Mouse (Mus musculus) liver, embryonic 16.5 days (tissue): Measurements from ENCODE around the gene Elavl2. TPM values are rescaled to one million over a fixed set of nuclear protein-coding genes. Genes with fewer than 3 reads are reported as not detected.

Experiments used
- ATAC-seq: fragments of 200-750 bp; cut with Nextera tagmentation; 2 replicates; pipeline ENCODE4 v1.8.0; 2017; ENCODE audit warnings: low read depth, mild to moderate bottlenecking, moderate number of reproducible peaks, moderate library complexity
- H3K27ac ChIP-seq: fragments of 300-500 bp; sonication (generic); 2 replicates; pipeline ENCODE4 v1.5.1; 2014; ENCODE audit warnings: mild to moderate bottlenecking, low read length
- H3K27me3 ChIP-seq: fragments of 300-500 bp; sonication (generic); 2 replicates; pipeline ENCODE4 v1.6.1; 2014; ENCODE audit warnings: low read depth, low read length, mixed read lengths; ENCODE audit not compliant: control insufficient read depth, insufficient read depth
- H3K36me3 ChIP-seq: fragments of 300-500 bp; sonication (generic); 2 replicates; pipeline ENCODE4 v1.6.1; 2014; ENCODE audit warnings: mild to moderate bottlenecking; ENCODE audit not compliant: control insufficient read depth, insufficient read depth
- H3K4me1 ChIP-seq: fragments of 300-500 bp; sonication (generic); 2 replicates; pipeline ENCODE4 v1.6.1; 2014; ENCODE audit warnings: low read depth, low read length, mixed read lengths; ENCODE audit not compliant: control insufficient read depth
- H3K4me2 ChIP-seq: fragments of 300-500 bp; sonication (generic); 2 replicates; pipeline ENCODE4 v1.6.1; 2014; ENCODE audit warnings: low read depth, low read length, mixed read lengths
- H3K4me3 ChIP-seq: fragments of 300-500 bp; sonication (generic); 2 replicates; pipeline ENCODE4 v1.5.1; 2014; ENCODE audit warnings: low read depth, mild to moderate bottlenecking, low read length
- H3K9ac ChIP-seq: fragments of 300-500 bp; sonication (generic); 2 replicates; pipeline ENCODE4 v1.6.1; 2014; ENCODE audit warnings: low read depth, low read length
- H3K9me3 ChIP-seq: fragments of 300-500 bp; sonication (generic); replicated peaks from 2 replicates; pipeline ENCODE4 v1.6.1; 2016; ENCODE audit warnings: low read length; ENCODE audit not compliant: control insufficient read depth
- WGBS: fragments of 180-500 bp; shearing (Covaris S2); extraction: QIAGEN DNeasy Blood & Tissue Kit; methylation state at CpG from one replicate; pipeline ENCODE4 v1.1.7; 2014; ENCODE audit not compliant: insufficient replicate concordance; 5-methylcytosine and 5-hydroxymethylcytosine counted together
- polyA plus RNA-seq: library from polyadenylated mRNA; unstranded; fragments of >200 nt; fragmentation: Nextera tagmentation; extraction: Ambion mirVana; gene quantifications from 2 replicates; pipeline ENCODE4 v1.2.1, GENCODE M21; 2015

Gene Elavl2
- polyA plus RNA-seq, 1 experiment from 2014 or later, result 0.07 TPM

DNA sequence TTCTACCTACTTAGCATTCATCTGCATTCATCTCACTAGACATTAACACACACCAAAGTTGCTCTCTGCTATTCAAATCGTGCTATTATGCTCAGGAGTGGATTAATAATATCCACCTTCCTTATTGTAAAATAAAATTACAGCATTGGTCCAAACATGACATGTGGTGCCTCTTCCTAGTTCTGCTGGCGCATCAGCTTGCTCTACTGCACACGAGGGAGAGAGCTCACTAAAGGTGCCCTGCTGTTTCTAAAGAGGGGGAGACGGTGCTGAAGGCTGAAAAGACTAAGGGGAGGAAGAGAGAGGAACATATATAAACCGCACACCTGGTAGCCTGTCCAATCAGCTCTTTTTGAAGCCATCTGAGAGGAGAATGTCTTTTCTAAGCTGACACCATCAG is 38.1 kb downstream of the Elavl2 start:
- H3K27me3 ChIP-seq, result no peaks in the 10 kb centered on the region
- ATAC-seq, result no peak

GRCm38 (mm10) chr4:91353138-91353537 is 47.4 kb downstream of the Elavl2 start:
- H3K4me2 ChIP-seq, result no peak overlapping the region
- ATAC-seq, result no peak

More for the DNA sequence above, 38.1 kb downstream of the Elavl2 start:
- Histone ChIP-seq H3K4me1 (no peaks in the 10 kb centered on the region), H3K4me3 (no peak overlapping the region), H3K36me3 (no peaks in the 10 kb centered on the region), H3K4me2 (no peak overlapping the region), H3K27ac (no peak overlapping the region), H3K9me3 (no peaks in the 10 kb centered on the region), H3K9ac (no peak overlapping the region)
- WGBS, result 44% methylated on average over 5 of the region's 5 CpGs

DNA sequence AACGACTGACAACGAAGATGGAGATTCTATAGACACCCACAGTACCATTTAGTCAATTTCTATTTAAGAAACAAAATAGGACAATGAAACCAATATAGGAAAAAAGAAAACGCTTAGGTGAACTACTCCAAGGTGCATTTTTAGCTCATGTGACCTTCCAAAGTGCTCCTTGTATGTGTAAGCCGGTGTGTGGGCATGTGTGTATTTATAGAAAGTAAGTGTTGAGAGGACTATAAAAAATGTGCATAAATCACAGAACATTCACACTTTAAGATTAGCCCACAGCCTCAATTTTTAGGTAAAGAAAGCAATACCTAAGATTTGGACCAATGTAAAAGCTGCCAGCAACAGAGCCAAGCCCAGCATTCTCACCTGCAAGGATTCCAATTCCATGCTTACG is 51.0 kb downstream of the Elavl2 start:
- no peak overlapping the region for H3K4me3 ChIP-seq
- no peaks in the 10 kb centered on the region for H3K4me1 ChIP-seq
- no peak for ATAC-seq
- H3K36me3 ChIP-seq, result no peaks in the 10 kb centered on the region
- H3K27ac ChIP-seq, result no peak overlapping the region
- H3K27me3 ChIP-seq, result no peaks in the 10 kb centered on the region
- 60% methylated on average over 5 of the region's 5 CpGs for WGBS
- no peaks in the 10 kb centered on the region for H3K9me3 ChIP-seq
- H3K9ac ChIP-seq, result no peak overlapping the region
- H3K4me2 ChIP-seq, result no peak overlapping the region

More at GRCm38 (mm10) chr4:91353138-91353537, 47.4 kb downstream of the Elavl2 start:
- Histone ChIP-seq H3K36me3 (no peaks in the 10 kb centered on the region), H3K4me1 (no peaks in the 10 kb centered on the region), H3K9me3 (no peaks in the 10 kb centered on the region), H3K27ac (no peak overlapping the region), H3K27me3 (no peaks in the 10 kb centered on the region), H3K9ac (no peak overlapping the region), H3K4me3 (no peak overlapping the region)
- 65% methylated on average over 9 of the region's 9 CpGs for WGBS

GRCm38 (mm10) chr4:91334177-91334576 is 66.4 kb downstream of the Elavl2 start:
- H3K4me1 ChIP-seq, result no peaks in the 10 kb centered on the region
- ATAC-seq, result no peak
- H3K27me3 ChIP-seq, result no peaks in the 10 kb centered on the region
- 74% methylated on average over 4 of the region's 4 CpGs for WGBS
- no peak overlapping the region for H3K9ac ChIP-seq
- H3K4me2 ChIP-seq, result no peak overlapping the region
- no peaks in the 10 kb centered on the region for H3K9me3 ChIP-seq
- H3K27ac ChIP-seq, result no peak overlapping the region
- H3K36me3 ChIP-seq, result no peaks in the 10 kb centered on the region
- H3K4me3 ChIP-seq, result no peak overlapping the region

- H3K9me3 ChIP-seq, result no peaks in the 10 kb centered on the region
- H3K36me3 ChIP-seq, result no peaks in the 10 kb centered on the region
- H3K4me2 ChIP-seq, result no peak overlapping the region
- H3K4me3 ChIP-seq, result no peak overlapping the region
- ATAC-seq, result no peak
- no peak overlapping the region for H3K27ac ChIP-seq
- H3K9ac ChIP-seq, result no peak overlapping the region
- WGBS, result 64% methylated on average over 1 of the region's 1 CpGs
- H3K4me1 ChIP-seq, result no peaks in the 10 kb centered on the region
- no peaks in the 10 kb centered on the region for H3K27me3 ChIP-seq
Measured at GRCm38 (mm10) chr4:91310801-91311200, 89.8 kb downstream of the Elavl2 start.

GRCm38 (mm10) chr4:91297706-91298105 is 102.9 kb downstream of the Elavl2 start:
- Histone ChIP-seq H3K36me3 (no peaks in the 10 kb centered on the region), H3K27me3 (no peaks in the 10 kb centered on the region), H3K27ac (no peak overlapping the region), H3K9ac (no peak overlapping the region), H3K9me3 (no peaks in the 10 kb centered on the region), H3K4me3 (no peak overlapping the region), H3K4me1 (no peaks in the 10 kb centered on the region), H3K4me2 (no peak overlapping the region)
- ATAC-seq, result no peak

GRCm38 (mm10) chr4:91295317-91295716 is 105.3 kb downstream of the Elavl2 start:
- Histone ChIP-seq H3K9me3 (no peaks in the 10 kb centered on the region), H3K27ac (no peak overlapping the region), H3K27me3 (no peaks in the 10 kb centered on the region), H3K9ac (no peak overlapping the region), H3K36me3 (no peaks in the 10 kb centered on the region), H3K4me3 (no peak overlapping the region), H3K4me2 (no peak overlapping the region), H3K4me1 (no peaks in the 10 kb centered on the region)
- 45% methylated on average over 4 of the region's 4 CpGs for WGBS
- no peak for ATAC-seq

DNA sequence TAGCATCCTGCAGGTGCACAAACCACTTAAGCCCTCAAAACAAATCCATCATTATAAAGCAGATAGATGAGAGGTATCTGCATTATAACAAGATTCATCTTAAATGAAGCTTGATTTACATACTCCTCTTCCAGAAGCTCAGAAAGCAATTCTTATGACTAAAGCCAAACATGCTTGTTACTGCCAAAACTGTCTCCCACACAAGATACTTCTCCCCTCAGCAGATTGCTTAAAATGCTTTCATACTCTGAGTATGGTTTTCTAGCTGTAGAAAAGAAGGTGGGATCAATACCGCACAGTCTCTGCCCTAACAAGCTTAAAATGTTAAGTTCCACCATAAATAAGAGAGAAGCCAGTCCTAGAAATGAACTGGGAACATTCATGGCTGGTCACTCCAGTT is 109.1 kb downstream of the Elavl2 start:
- ATAC-seq, result no peak
- no peaks in the 10 kb centered on the region for H3K4me1 ChIP-seq
- H3K36me3 ChIP-seq, result no peaks in the 10 kb centered on the region
- H3K9me3 ChIP-seq, result no peaks in the 10 kb centered on the region
- no peak overlapping the region for H3K4me2 ChIP-seq
- WGBS, result 56% methylated on average over 1 of the region's 1 CpGs
- H3K4me3 ChIP-seq, result no peak overlapping the region
- H3K9ac ChIP-seq, result no peak overlapping the region
- H3K27me3 ChIP-seq, result no peaks in the 10 kb centered on the region
- no peak overlapping the region for H3K27ac ChIP-seq

DNA sequence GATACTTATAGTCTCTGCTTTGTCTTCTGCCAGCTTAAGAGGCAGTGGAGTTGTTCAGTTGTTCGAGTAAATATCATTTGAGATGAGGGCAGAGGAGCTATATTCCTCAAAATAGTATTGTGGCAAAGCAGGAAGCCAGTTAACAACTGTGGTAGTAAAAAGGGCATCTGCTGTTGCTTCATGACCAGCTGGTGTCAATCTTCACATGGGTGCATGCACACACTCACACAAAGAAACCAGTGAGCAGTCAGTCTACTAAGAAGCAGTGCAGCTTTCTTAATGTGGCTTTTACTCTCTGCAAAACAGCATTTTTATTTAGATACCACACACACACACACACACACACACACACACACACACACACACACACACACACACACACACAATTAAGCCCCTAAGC is 110.2 kb downstream of the Elavl2 start:
- Histone ChIP-seq H3K36me3 (no peaks in the 10 kb centered on the region), H3K27me3 (no peaks in the 10 kb centered on the region), H3K4me2 (no peak overlapping the region), H3K27ac (no peak overlapping the region), H3K9me3 (no peaks in the 10 kb centered on the region), H3K4me3 (no peak overlapping the region), H3K4me1 (no peaks in the 10 kb centered on the region), H3K9ac (no peak overlapping the region)
- WGBS, result 50% methylated on average over 1 of the region's 1 CpGs
- ATAC-seq, result no peak

GRCm38 (mm10) chr4:91289151-91289550 is 111.4 kb downstream of the Elavl2 start:
- no peaks in the 10 kb centered on the region for H3K4me1 ChIP-seq
- H3K4me2 ChIP-seq, result no peak overlapping the region
- H3K4me3 ChIP-seq, result no peak overlapping the region
- no peaks in the 10 kb centered on the region for H3K36me3 ChIP-seq
- H3K27me3 ChIP-seq, result no peaks in the 10 kb centered on the region
- no peaks in the 10 kb centered on the region for H3K9me3 ChIP-seq
- no peak overlapping the region for H3K27ac ChIP-seq
- 55% methylated on average over 1 of the region's 1 CpGs for WGBS
- no peak for ATAC-seq
- H3K9ac ChIP-seq, result no peak overlapping the region
